Mouse (Mus musculus) gastrocnemius, adult 8-10 months (tissue): ENCODE data around the gene Hic2. TPM values are rescaled to one million over a fixed set of nuclear protein-coding genes. Genes with fewer than 3 reads are reported as not detected.

Experiments
- DNase-seq, 2 experiments: peaks; one replicate each; pipeline ENCODE4 v3.0.0; 2022; ENCODE audit warnings: low spot score in 2 of 2
- total RNA-seq, 4 experiments: library from RNA; stranded (reverse); gene quantifications; 2 replicates each; pipeline ENCODE4 v1.2.4; 2022

Hic2 gene
- total RNA-seq, 4 experiments from 2014 or later, result 1.1 to 1.5 (median 1.4) TPM

GRCm38 (mm10) chr16:17275721-17276120 lies 42.3 kb downstream of the Hic2 start, which contains the start of gene Tmem191c:
Tmem191c (plus strand) TSS chr16:17276077.
- DNase-seq, result no peak

DNA sequence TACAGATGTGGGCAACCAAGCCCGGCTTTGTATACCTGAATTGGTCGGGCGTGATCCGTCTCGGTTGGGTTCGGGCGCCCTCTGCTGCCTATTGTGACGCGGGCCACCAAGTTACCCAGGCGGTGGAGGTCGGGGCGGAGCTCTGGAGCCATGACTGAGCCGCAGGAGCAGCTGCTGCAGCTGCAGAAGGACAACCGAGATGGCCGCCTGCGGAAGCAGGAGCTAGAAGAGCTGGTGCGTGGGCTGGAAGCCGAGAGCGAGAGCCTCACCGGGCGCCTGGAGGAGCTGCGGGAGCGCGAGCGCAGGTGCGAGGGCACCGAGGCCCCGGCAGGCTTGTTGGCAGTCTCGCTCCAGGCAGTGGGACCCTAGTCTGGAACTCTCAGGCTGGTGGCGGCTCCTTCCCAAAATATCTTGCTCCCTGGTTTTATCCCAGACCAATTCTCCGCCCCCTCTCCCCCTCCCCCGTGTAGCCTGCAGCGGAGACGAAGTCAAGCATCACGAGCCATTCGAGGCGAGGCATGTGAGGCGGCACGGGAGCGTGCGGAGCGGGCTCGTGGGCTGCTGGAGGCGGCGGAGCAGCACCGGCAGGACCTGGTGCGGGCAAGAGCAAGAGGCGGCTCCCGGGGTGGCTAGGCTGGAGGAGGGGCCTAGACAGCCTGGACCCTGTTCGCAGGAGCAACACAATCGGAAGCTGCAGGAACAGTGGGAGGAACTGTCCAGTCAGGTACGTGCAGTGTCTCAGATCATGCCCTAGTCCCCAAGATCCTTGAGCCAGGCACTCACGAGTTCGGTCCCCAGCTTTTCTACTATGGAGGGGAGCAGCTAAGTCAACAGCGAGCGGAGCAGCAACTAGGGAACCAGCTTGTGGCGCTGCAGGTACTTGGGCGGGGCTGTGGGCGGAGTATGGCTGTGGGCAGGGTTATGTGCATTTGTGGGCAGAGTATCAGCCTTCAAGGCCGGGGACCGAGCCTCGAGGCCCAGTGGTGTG lies 43.1 kb downstream of the Hic2 start:
- DNase-seq, result peak; percentile 81 to 85

DNA sequence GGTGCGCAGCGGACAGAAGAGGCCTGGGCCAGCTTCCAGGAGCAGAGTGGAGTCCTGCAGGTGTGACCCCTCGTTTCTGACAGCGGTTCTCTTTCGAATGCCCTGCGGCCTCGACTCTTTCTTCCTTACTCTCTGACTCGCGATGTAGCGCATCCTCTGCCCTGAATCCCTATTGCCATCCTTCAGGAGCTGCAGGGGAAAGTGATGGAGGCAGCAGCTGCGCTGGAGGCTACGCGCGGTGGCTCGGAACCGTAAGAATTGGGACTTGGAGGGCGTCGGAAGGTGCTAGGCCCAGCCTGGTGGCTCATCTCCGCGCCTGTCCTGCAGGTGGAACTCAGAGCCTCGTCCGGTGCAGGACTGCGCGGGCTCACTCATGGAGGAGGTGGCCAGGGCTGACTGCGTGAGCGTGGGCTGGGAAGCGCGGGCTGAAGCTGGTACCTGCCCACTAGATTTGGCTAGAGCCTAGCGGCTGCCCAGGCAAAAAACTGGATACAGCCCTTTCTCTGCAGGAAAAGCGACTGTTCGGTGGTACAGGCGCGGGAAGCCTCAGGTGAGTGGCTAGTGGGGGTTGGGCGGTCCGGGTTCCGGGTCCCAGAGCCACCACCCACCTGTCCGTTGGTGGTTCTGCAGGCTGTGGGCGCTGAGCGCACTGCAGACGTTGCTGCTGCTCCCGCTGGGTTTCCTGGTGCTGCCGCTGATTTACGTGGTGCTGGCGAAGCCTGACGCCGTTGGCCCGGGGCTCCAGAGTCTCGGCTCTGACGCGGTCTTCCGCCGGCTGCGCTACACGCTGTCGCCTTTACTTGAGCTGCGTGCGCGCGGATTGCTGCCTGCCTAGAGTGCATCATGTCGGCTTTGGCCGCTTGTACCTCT lies 44.2 kb downstream of the Hic2 start:
- no peak for DNase-seq

- no peak for DNase-seq
These were observed 47.1 kb downstream of the Hic2 start for GRCm38 (mm10) chr16:17280471-17280870.

DNA sequence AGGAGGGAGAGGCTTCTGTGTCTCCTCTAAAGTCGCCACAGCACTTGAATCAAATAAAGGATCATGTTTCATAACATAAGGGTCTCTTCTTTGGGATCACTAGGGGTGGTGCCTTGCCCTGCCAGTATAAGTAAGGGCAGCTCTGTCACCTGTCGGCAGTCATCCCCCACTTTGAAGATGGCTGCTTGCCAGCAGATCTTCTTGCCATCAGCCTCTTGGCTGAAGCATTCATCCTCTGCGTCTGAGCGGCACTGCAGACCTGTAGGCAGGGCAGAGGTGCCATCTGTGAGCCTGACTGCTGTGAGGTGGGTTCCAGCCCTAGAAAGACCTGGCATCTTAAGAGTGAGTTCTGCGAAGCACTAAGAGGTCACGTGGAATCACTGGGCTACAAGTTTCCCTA lies 49.8 kb downstream of the Hic2 start:
- DNase-seq, result no peak

- DNase-seq, result no peak
These were observed 53.7 kb downstream of the Hic2 start for GRCm38 (mm10) chr16:17287103-17287502.

- DNase-seq, result no peak
These were observed 57.6 kb downstream of the Hic2 start for GRCm38 (mm10) chr16:17291016-17291415.

- DNase-seq, result peak in 1 of 2 experiments; percentile 21
These were observed 59.4 kb downstream of the Hic2 start for GRCm38 (mm10) chr16:17292751-17293150.

- no peak for DNase-seq
These were observed 67.4 kb downstream of the Hic2 start for GRCm38 (mm10) chr16:17300818-17301217.

DNA sequence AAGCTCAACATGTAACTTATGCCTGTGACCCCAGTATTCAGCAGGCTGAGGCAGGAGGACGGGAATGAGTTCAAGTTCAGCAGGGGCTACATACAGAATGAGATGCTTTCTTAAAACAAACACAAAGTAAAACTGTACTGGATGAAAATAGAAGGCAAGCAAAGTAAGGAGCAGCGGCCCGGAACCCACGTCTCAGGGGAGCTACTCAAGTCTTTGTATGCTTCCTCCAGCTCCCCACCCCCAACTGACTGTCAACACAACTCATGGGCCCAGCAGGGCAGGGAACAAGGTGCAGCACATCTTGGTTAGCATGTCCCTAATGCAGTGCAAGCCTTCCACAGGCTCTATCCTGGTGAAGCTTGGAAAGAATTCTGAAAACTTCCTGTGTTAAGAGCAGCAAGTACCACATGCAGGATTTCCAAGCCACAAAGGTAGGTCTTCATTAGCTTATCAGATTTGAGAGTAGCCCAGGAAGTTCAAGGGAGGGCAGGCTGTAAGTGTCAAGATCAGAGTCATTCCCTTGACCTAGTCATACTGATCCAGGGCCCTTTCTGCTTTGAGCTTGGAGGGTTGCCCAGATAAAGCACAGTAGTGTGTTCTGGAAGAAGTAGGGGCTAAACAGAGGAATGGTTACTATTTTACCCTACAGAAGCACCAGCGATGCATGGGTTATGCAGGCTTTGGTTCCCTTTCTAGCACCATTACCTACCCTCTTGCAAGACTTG lies 70.3 kb downstream of the Hic2 start:
- DNase-seq, result no peak

DNA sequence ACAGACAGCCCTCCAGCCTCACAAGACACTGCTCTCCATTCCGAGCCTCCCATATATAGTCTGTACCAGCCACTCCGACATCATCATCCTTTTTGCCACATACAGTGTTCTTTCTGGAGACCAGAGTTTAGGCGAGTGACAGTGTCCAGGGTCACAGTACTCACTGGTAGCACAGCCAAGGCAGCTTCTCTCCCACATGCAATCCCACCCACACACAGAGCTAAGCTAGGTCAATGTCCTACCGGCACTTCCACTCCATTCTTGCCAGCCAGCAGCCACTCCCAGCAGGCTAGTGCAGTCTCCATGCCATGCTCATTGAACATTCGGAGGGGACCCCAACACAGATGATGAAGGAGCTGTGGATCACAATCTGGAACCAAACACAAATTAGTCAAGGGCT lies 74.1 kb downstream of the Hic2 start:
- no peak for DNase-seq

GRCm38 (mm10) chr16:17309036-17309435 lies 75.7 kb downstream of the Hic2 start:
- DNase-seq, result no peak

- no peak for DNase-seq
These were observed 79.2 kb downstream of the Hic2 start for GRCm38 (mm10) chr16:17312531-17312930.

Other genes with a start within 250 kb of the Hic2 start
- 1 to 10 TPM in 2 of 4 experiments, under 1 TPM in 2; 0.46 to 1.7 (median 0.99) TPM for gene Ypel1, start 163.9 kb upstream of the Hic2 start, total RNA-seq
- gene Ppil2, start 122.3 kb upstream of the Hic2 start, total RNA-seq, result 10 to 100 TPM; 23.1 to 27.9 (median 25.0) TPM
- not detected for gene 2610318N02Rik, start 108.4 kb upstream of the Hic2 start, total RNA-seq
- gene Sdf2l1, start 101.2 kb upstream of the Hic2 start, total RNA-seq, result 1 to 10 TPM; 2.9 to 5.3 (median 3.7) TPM
- gene Ydjc, start 89.0 kb upstream of the Hic2 start, total RNA-seq, result under 1 TPM in 1 of 4 experiments, not detected in 3; 0.22 TPM
- under 1 TPM in 1 of 4 experiments, not detected in 3; 0.10 TPM for gene Ccdc116, start 86.3 kb upstream of the Hic2 start, total RNA-seq
- gene Ube2l3, start 30.9 kb upstream of the Hic2 start, total RNA-seq, result 100 to 1,000 TPM; 119 to 134 (median 127) TPM
- gene Rimbp3, start 25.0 kb upstream of the Hic2 start, total RNA-seq, result under 1 TPM in 2 of 4 experiments, not detected in 2; 0.05 TPM
- gene Tmem191c, start 42.5 kb downstream of the Hic2 start, total RNA-seq, result under 1 TPM in 3 of 4 experiments, not detected in 1; 0.58 to 0.91 (median 0.74) TPM
- gene Serpind1, start 97.8 kb downstream of the Hic2 start, total RNA-seq, result not detected
- 10 to 100 TPM; 17.1 to 21.0 (median 18.9) TPM for gene Snap29, start 172.4 kb downstream of the Hic2 start, total RNA-seq
- gene Pi4ka, start 172.7 kb downstream of the Hic2 start, total RNA-seq, result 10 to 100 TPM; 21.0 to 24.0 (median 22.1) TPM
- gene Crkl, start 218.4 kb downstream of the Hic2 start, total RNA-seq, result 10 to 100 TPM; 20.9 to 29.2 (median 22.4) TPM